Mouse (Mus musculus) stomach, embryonic 15.5 days (tissue): Measurements from ENCODE around the gene Smarce1. TPM values are rescaled to one million over a fixed set of nuclear protein-coding genes. Genes with fewer than 3 reads are reported as not detected.

Experiments
- ATAC-seq: fragments of 200-750 bp; cut with Nextera tagmentation; 2 replicates; pipeline ENCODE4 v1.8.0; 2017; ENCODE audit warnings: low read depth, moderate number of reproducible peaks, moderate TSS enrichment; ENCODE audit not compliant: insufficient read depth, low FRiP score
- H3K27ac ChIP-seq: fragments of 300-500 bp; sonication (generic); 2 replicates; pipeline ENCODE4 v1.5.1; 2015; ENCODE audit warnings: mild to moderate bottlenecking, inconsistent platforms
- H3K27me3 ChIP-seq: fragments of 300-500 bp; sonication (generic); replicated peaks from 2 replicates; pipeline ENCODE4 v1.6.1; 2015; ENCODE audit warnings: inconsistent platforms
- H3K36me3 ChIP-seq: fragments of 300-500 bp; sonication (generic); 2 replicates; pipeline ENCODE4 v1.6.1; 2015; ENCODE audit warnings: inconsistent platforms
- H3K4me1 ChIP-seq: fragments of 300-500 bp; sonication (generic); 2 replicates; pipeline ENCODE4 v1.6.1; 2015; ENCODE audit warnings: inconsistent platforms
- H3K4me2 ChIP-seq: fragments of 300-500 bp; sonication (generic); 2 replicates; pipeline ENCODE4 v1.6.1; 2015; ENCODE audit warnings: mild to moderate bottlenecking, inconsistent platforms
- H3K4me3 ChIP-seq: fragments of 300-500 bp; sonication (generic); replicated peaks from 2 replicates; pipeline ENCODE4 v1.5.1; 2015; ENCODE audit warnings: inconsistent platforms
- H3K9ac ChIP-seq: fragments of 300-500 bp; sonication (generic); 2 replicates; pipeline ENCODE4 v1.6.1; 2015; ENCODE audit warnings: inconsistent platforms
- H3K9me3 ChIP-seq: fragments of 300-500 bp; sonication (generic); 2 replicates; pipeline ENCODE4 v1.6.1; 2016; ENCODE audit warnings: inconsistent platforms
- WGBS: fragments of 180-500 bp; shearing (Covaris S2); methylation state at CpG from one replicate; pipeline ENCODE4 v1.1.7; 2015; 5-methylcytosine and 5-hydroxymethylcytosine counted together
- polyA plus RNA-seq: library from polyadenylated mRNA; unstranded; fragments of >200 nt; fragmentation: Nextera tagmentation; extraction: Ambion mirVana; gene quantifications from 2 replicates; pipeline ENCODE4 v1.2.1, GENCODE M21; 2015

The Smarce1 gene
- 202 and 210 TPM in 2 replicates for polyA plus RNA-seq

- WGBS: under 1% methylated on average over 84 of the region's 87 CpGs
- ATAC-seq: peak; percentile 84
- Histone ChIP-seq H3K9me3 (no peaks in the 10 kb centered on the region), H3K4me3 (peak within 1 kb of the TSS; percentile 94), H3K27me3 (no peaks in the 10 kb centered on the region), H3K36me3 (peaks cover 8% of the 10 kb centered on the region; the same call in 1 of the 2 replicates), H3K4me2 (peak within 1 kb of the TSS; percentile 75), H3K9ac (peak within 1 kb of the TSS; percentile 97), H3K4me1 (0 out of 2 replicates have a peak, but pooled peaks cover 8% of the 10 kb centered on the region), H3K27ac (peak within 1 kb of the TSS; percentile 99)
Observed at GRCm38 (mm10) chr11:99230261-99231048, at the start of gene Smarce1. TSS of gene Smarce1 (minus strand) at chr11:99231017.

GRCm38 (mm10) chr11:99279986-99280385 lies 49.2 kb upstream of the Smarce1 start:
- ATAC-seq: no peak
- H3K4me3 ChIP-seq: no peak overlapping the region
- H3K27me3 ChIP-seq: no peaks in the 10 kb centered on the region
- no peak overlapping the region for H3K4me2 ChIP-seq
- 66% methylated on average over 5 of the region's 5 CpGs for WGBS
- H3K27ac ChIP-seq: no peak overlapping the region
- H3K4me1 ChIP-seq: no peaks in the 10 kb centered on the region
- H3K36me3 ChIP-seq: no peaks in the 10 kb centered on the region
- H3K9ac ChIP-seq: no peak overlapping the region
- H3K9me3 ChIP-seq: no peaks in the 10 kb centered on the region

GRCm38 (mm10) chr11:99276786-99277185 lies 46.0 kb upstream of the Smarce1 start:
- Histone ChIP-seq H3K36me3 (no peaks in the 10 kb centered on the region), H3K27me3 (no peaks in the 10 kb centered on the region), H3K4me1 (no peaks in the 10 kb centered on the region), H3K4me3 (no peak overlapping the region), H3K9ac (no peak overlapping the region), H3K9me3 (no peaks in the 10 kb centered on the region), H3K4me2 (no peak overlapping the region), H3K27ac (no peak overlapping the region)
- WGBS: 28% methylated on average over 7 of the region's 7 CpGs
- no peak for ATAC-seq

- Histone ChIP-seq H3K4me1 (no peaks in the 10 kb centered on the region), H3K36me3 (no peaks in the 10 kb centered on the region), H3K27me3 (no peaks in the 10 kb centered on the region), H3K9ac (no peak overlapping the region), H3K4me3 (no peak overlapping the region), H3K4me2 (no peak overlapping the region), H3K27ac (no peak overlapping the region), H3K9me3 (no peaks in the 10 kb centered on the region)
- ATAC-seq: no peak
- WGBS: 77% methylated on average over 6 of the region's 6 CpGs
Observed at GRCm38 (mm10) chr11:99275624-99276023, 44.8 kb upstream of the Smarce1 start.

GRCm38 (mm10) chr11:99272721-99273120 lies 41.9 kb upstream of the Smarce1 start:
- WGBS: 90% methylated on average over 4 of the region's 4 CpGs
- ATAC-seq: no peak

GRCm38 (mm10) chr11:99269192-99269591 lies 38.4 kb upstream of the Smarce1 start:
- H3K27me3 ChIP-seq: no peaks in the 10 kb centered on the region
- no peaks in the 10 kb centered on the region for H3K4me1 ChIP-seq
- no peak overlapping the region for H3K4me2 ChIP-seq
- no peaks in the 10 kb centered on the region for H3K9me3 ChIP-seq
- H3K9ac ChIP-seq: no peak overlapping the region
- ATAC-seq: no peak
- no peak overlapping the region for H3K27ac ChIP-seq
- no peaks in the 10 kb centered on the region for H3K36me3 ChIP-seq
- WGBS: 72% methylated on average over 7 of the region's 7 CpGs
- H3K4me3 ChIP-seq: no peak overlapping the region

More at GRCm38 (mm10) chr11:99272721-99273120, 41.9 kb upstream of the Smarce1 start:
- H3K27ac ChIP-seq: no peak overlapping the region
- H3K4me3 ChIP-seq: no peak overlapping the region
- no peak overlapping the region for H3K4me2 ChIP-seq
- no peak overlapping the region for H3K9ac ChIP-seq
- H3K27me3 ChIP-seq: no peaks in the 10 kb centered on the region
- no peaks in the 10 kb centered on the region for H3K4me1 ChIP-seq
- H3K36me3 ChIP-seq: no peaks in the 10 kb centered on the region
- no peaks in the 10 kb centered on the region for H3K9me3 ChIP-seq

- Histone ChIP-seq H3K27ac (no peak overlapping the region), H3K36me3 (no peaks in the 10 kb centered on the region), H3K4me2 (no peak overlapping the region), H3K4me1 (no peaks in the 10 kb centered on the region), H3K9ac (no peak overlapping the region), H3K9me3 (no peaks in the 10 kb centered on the region), H3K4me3 (no peak overlapping the region), H3K27me3 (no peaks in the 10 kb centered on the region)
- no peak for ATAC-seq
- 50% methylated on average over 9 of the region's 9 CpGs for WGBS
Observed at GRCm38 (mm10) chr11:99265796-99266195, 35.0 kb upstream of the Smarce1 start.

- H3K36me3 ChIP-seq: no peaks in the 10 kb centered on the region
- no peaks in the 10 kb centered on the region for H3K9me3 ChIP-seq
- H3K9ac ChIP-seq: no peak overlapping the region
- H3K27ac ChIP-seq: no peak overlapping the region
- ATAC-seq: no peak
- no peak overlapping the region for H3K4me3 ChIP-seq
- no peaks in the 10 kb centered on the region for H3K4me1 ChIP-seq
- no peaks in the 10 kb centered on the region for H3K27me3 ChIP-seq
- WGBS: 58% methylated on average over 9 of the region's 9 CpGs
- H3K4me2 ChIP-seq: no peak overlapping the region
Observed at GRCm38 (mm10) chr11:99265220-99265619, 34.4 kb upstream of the Smarce1 start.

GRCm38 (mm10) chr11:99256213-99256612 lies 25.4 kb upstream of the Smarce1 start:
- 65% methylated on average over 4 of the region's 4 CpGs for WGBS
- Histone ChIP-seq H3K4me2 (no peak overlapping the region), H3K36me3 (no peaks in the 10 kb centered on the region), H3K27ac (no peak overlapping the region), H3K4me3 (no peak overlapping the region), H3K4me1 (no peaks in the 10 kb centered on the region), H3K27me3 (no peaks in the 10 kb centered on the region), H3K9ac (no peak overlapping the region), H3K9me3 (no peaks in the 10 kb centered on the region)
- ATAC-seq: no peak

- Histone ChIP-seq H3K9ac (no peak overlapping the region), H3K4me2 (no peak overlapping the region), H3K27ac (no peak overlapping the region), H3K9me3 (no peaks in the 10 kb centered on the region), H3K4me1 (no peaks in the 10 kb centered on the region), H3K36me3 (no peaks in the 10 kb centered on the region), H3K4me3 (no peak overlapping the region), H3K27me3 (no peaks in the 10 kb centered on the region)
- 84% methylated on average over 8 of the region's 8 CpGs for WGBS
- no peak for ATAC-seq
Observed at GRCm38 (mm10) chr11:99255316-99255715, 24.5 kb upstream of the Smarce1 start.

- 54% methylated on average over 2 of the region's 2 CpGs for WGBS
- H3K9ac ChIP-seq: no peak overlapping the region
Observed at GRCm38 (mm10) chr11:99253893-99254292, 23.1 kb upstream of the Smarce1 start.

GRCm38 (mm10) chr11:99252671-99253070 lies 21.9 kb upstream of the Smarce1 start:
- WGBS: 69% methylated on average over 8 of the region's 8 CpGs
- H3K9ac ChIP-seq: no peak overlapping the region
- H3K4me3 ChIP-seq: no peak overlapping the region
- H3K27me3 ChIP-seq: no peaks in the 10 kb centered on the region
- no peak for ATAC-seq
- H3K27ac ChIP-seq: no peak overlapping the region
- no peak overlapping the region for H3K4me2 ChIP-seq
- no peaks in the 10 kb centered on the region for H3K36me3 ChIP-seq
- no peaks in the 10 kb centered on the region for H3K9me3 ChIP-seq
- H3K4me1 ChIP-seq: no peaks in the 10 kb centered on the region

More at GRCm38 (mm10) chr11:99253893-99254292, 23.1 kb upstream of the Smarce1 start:
- H3K4me3 ChIP-seq: no peak overlapping the region
- no peak for ATAC-seq
- no peaks in the 10 kb centered on the region for H3K4me1 ChIP-seq
- no peak overlapping the region for H3K4me2 ChIP-seq
- no peak overlapping the region for H3K27ac ChIP-seq
- H3K27me3 ChIP-seq: no peaks in the 10 kb centered on the region
- H3K36me3 ChIP-seq: no peaks in the 10 kb centered on the region
- no peaks in the 10 kb centered on the region for H3K9me3 ChIP-seq
